Comparison of ENCODE assay signal across 8 mouse cellular contexts in genomic region chr4:138068598-138068997, GRCm38 (mm10).
DNase-seq lines count a peak whose midpoint lies in the region; ATAC-seq lines count a peak whose summit lies in the region.

No protein-coding gene starts in this region.

- intact Hi-C loops in left cerebral cortex, postnatal 36 days (cut with DNase I), result no loop called here

- DNase-seq in adrenal gland, adult (ENCODE audit: inconsistent age in 2 of 2, low spot score in 1 of 2), result peak; percentile 55 to 88
- DNase-seq in adrenal gland, adult 18-20 months (ENCODE audit: low spot score in 2 of 2), result no peak
- DNase-seq in ovary, postnatal 14 days (ENCODE audit: low spot score), result peak; percentile 27
- DNase-seq in ovary, adult 18-20 months (ENCODE audit: low spot score), result no peak
- peak; percentile 65 to 77 for DNase-seq in left cerebral cortex, postnatal 36 days (ENCODE audit: low spot score in 2 of 2)
- no peak for DNase-seq in T-cell, adult 2 months (ENCODE audit: low spot score)

- peak; percentile 87 for ATAC-seq in granulocyte monocyte progenitor cell, adult 5-6 weeks (replicated peaks; ENCODE audit: poor library complexity, severe bottlenecking)
- ATAC-seq in megakaryocyte-erythroid progenitor cell, adult 5-6 weeks (replicated peaks; ENCODE audit: low FRiP score, low TSS enrichment, poor library complexity, severe bottlenecking), result no peak

Comparison
In these comparisons a context has a peak if more than half of its experiments do, and no peak if none do; other contexts are left out.
1. DNase-seq: peak in adrenal gland, adult (2 of 2), ovary, postnatal 14 days (single experiment) and left cerebral cortex, postnatal 36 days (2 of 2); none in adrenal gland, adult 18-20 months (0 of 2), ovary, adult 18-20 months (single experiment) and T-cell, adult 2 months (single experiment).